26 mouse cellular contexts compared by ENCODE assay signal in genomic region chr13:49736430-49736829, GRCm38 (mm10). TPM values are rescaled to one million over a fixed set of nuclear protein-coding genes. Genes with fewer than 3 reads are reported as not detected.
DNase-seq lines count a peak whose midpoint lies in the region; ATAC-seq lines count a peak whose summit lies in the region.
"Had no signal": no experiment of that assay in that cellular context is flagged by ENCODE, and none has a peak within 500 bp of the region (broad histone marks: within the 10 kb centered on the region; RNA-seq: fewer than 3 reads in every experiment).

No protein-coding gene starts in this region.

- no peak for ATAC-seq in kidney, embryonic 16.5 days (ENCODE audit: low FRiP score, low TSS enrichment)
- ATAC-seq in forebrain, embryonic 11.5 days (replicated peaks; ENCODE audit: low FRiP score) = no peak
- ATAC-seq: activated CD4-positive, CD25-positive, alpha-beta regulatory T cell, adult 4 months; CD4-positive, CD25-positive, alpha-beta regulatory T cell, adult 4 months; forebrain, embryonic 13.5 days; forebrain, embryonic 15.5 days; forebrain, postnatal 0 days; Patski had no signal

- no peak overlapping the region for H3K9ac ChIP-seq in kidney, embryonic 16.5 days (replicated peaks; ENCODE audit: low read length)
- H3K9ac ChIP-seq in forebrain, embryonic 11.5 days (ENCODE audit: low read length) = no peak overlapping the region
- H3K9ac ChIP-seq: embryonic facial prominence, embryonic 13.5 days; embryonic facial prominence, embryonic 15.5 days; forebrain, embryonic 13.5 days; forebrain, embryonic 15.5 days; forebrain, postnatal 0 days had no signal

- H3K27ac ChIP-seq in kidney, embryonic 16.5 days (ENCODE audit: low read length) = no peak overlapping the region
- H3K27ac ChIP-seq in forebrain, embryonic 11.5 days (ENCODE audit: low read depth, low read length) = no peak overlapping the region
- H3K27ac ChIP-seq: embryonic facial prominence, embryonic 13.5 days; embryonic facial prominence, embryonic 15.5 days; forebrain, embryonic 10.5 days; forebrain, embryonic 13.5 days; forebrain, embryonic 15.5 days had no signal

- no peaks in the 10 kb centered on the region for H3K27me3 ChIP-seq in kidney, embryonic 16.5 days (ENCODE audit: insufficient read depth, low read length)
- no peaks in the 10 kb centered on the region for H3K27me3 ChIP-seq in forebrain, embryonic 11.5 days (ENCODE audit: control insufficient read depth, insufficient read depth, low read length)
- H3K27me3 ChIP-seq: embryonic facial prominence, embryonic 13.5 days; embryonic facial prominence, embryonic 15.5 days; forebrain, embryonic 13.5 days; forebrain, embryonic 15.5 days; Patski had no signal

- H3K36me3 ChIP-seq in kidney, embryonic 16.5 days (ENCODE audit: insufficient read depth, low read length) = peaks cover 39% of the 10 kb centered on the region
- H3K36me3 ChIP-seq in forebrain, embryonic 11.5 days (ENCODE audit: control insufficient read depth, insufficient read depth, low read length) = peaks cover 5% of the 10 kb centered on the region; the same call in 1 of the 2 replicates

- H3K4me3 ChIP-seq in kidney, embryonic 16.5 days (ENCODE audit: low read length) = no peak overlapping the region
- no peak overlapping the region for H3K4me3 ChIP-seq in forebrain, embryonic 11.5 days (ENCODE audit: low read depth, low read length)
- H3K4me3 ChIP-seq: embryonic facial prominence, embryonic 13.5 days; embryonic facial prominence, embryonic 15.5 days; erythroblast, embryonic 14.5 days; forebrain, embryonic 10.5 days; forebrain, embryonic 13.5 days; forebrain, embryonic 15.5 days had no signal

- 94% methylated on average over 2 of the region's 2 CpGs for WGBS in kidney, embryonic 16.5 days
- WGBS in forebrain, embryonic 11.5 days = 91% methylated on average over 2 of the region's 2 CpGs

- H3K9me3 ChIP-seq in kidney, embryonic 16.5 days (ENCODE audit: low read length) = no peaks in the 10 kb centered on the region
- H3K9me3 ChIP-seq in forebrain, embryonic 11.5 days (ENCODE audit: control insufficient read depth, low read length) = no peaks in the 10 kb centered on the region
- H3K9me3 ChIP-seq: embryonic facial prominence, embryonic 13.5 days; embryonic facial prominence, embryonic 15.5 days; forebrain, embryonic 10.5 days; forebrain, embryonic 13.5 days; forebrain, embryonic 15.5 days had no signal

- DNase-seq in heart, adult 11 months = peak; percentile 64
- no peak for DNase-seq in heart, postnatal 4 days
- peak; percentile 9 for DNase-seq in adipocyte (ENCODE audit: low spot score)
- DNase-seq in forebrain, embryonic 11.5 days (ENCODE audit: low spot score) = no peak
- DNase-seq: adrenal gland, adult 2 months; adrenal gland, postnatal 10 days; adrenal gland, postnatal 25 days; B cell, adult 2 months; cerebellum, adult 11 months; cerebellum, adult 18-20 months; cerebellum, adult 8-10 months; cerebellum, adult 9-11 months; cerebellum, postnatal 14 days; cerebellum, postnatal 36 days; embryo, embryonic 11 days; forebrain, postnatal 0 days had no signal

- no peaks in the 10 kb centered on the region for H3K4me1 ChIP-seq in kidney, embryonic 16.5 days (ENCODE audit: insufficient read depth, low read length)
- H3K4me1 ChIP-seq in forebrain, embryonic 11.5 days (replicated peaks; ENCODE audit: control insufficient read depth, insufficient read depth, low read length) = no peaks in the 10 kb centered on the region
- H3K4me1 ChIP-seq: embryonic facial prominence, embryonic 13.5 days; embryonic facial prominence, embryonic 15.5 days; forebrain, embryonic 10.5 days; forebrain, embryonic 13.5 days; forebrain, embryonic 15.5 days had no signal

- no peak overlapping the region for H3K4me2 ChIP-seq in kidney, embryonic 16.5 days (replicated peaks; ENCODE audit: low read depth, low read length)
- no peak overlapping the region for H3K4me2 ChIP-seq in forebrain, embryonic 11.5 days (ENCODE audit: low read depth, low read length, severe bottlenecking)
- H3K4me2 ChIP-seq: embryonic facial prominence, embryonic 13.5 days; embryonic facial prominence, embryonic 15.5 days; forebrain, embryonic 13.5 days; forebrain, embryonic 15.5 days had no signal

RNA-seq across cellular contexts. Expression of gene Iars, which starts 54.5 kb away (rescaled TPM):
- 10 to 100 TPM; 58.9 to 64.4 TPM for total RNA-seq in heart, postnatal 4 days (2021)
- 79.2 and 87.0 TPM in 2 replicates for polyA plus RNA-seq in kidney, embryonic 16.5 days (2015; fragmentation: Nextera tagmentation; extraction: Ambion mirVana)
- polyA plus RNA-seq in forebrain, embryonic 11.5 days (2014; fragmentation: Nextera tagmentation; extraction: Ambion mirVana) = 124 and 129 TPM in 2 replicates

Comparison
In these comparisons a context has a peak if more than half of its experiments do, and no peak if none do; other contexts are left out.
1. DNase-seq: peak in heart, adult 11 months (single experiment) and adipocyte (single experiment); none in heart, postnatal 4 days (single experiment) and forebrain, embryonic 11.5 days (single experiment).